Mouse (Mus musculus): ENCODE measurements around the gene Oxsm. TPM values are rescaled to one million over a fixed set of nuclear protein-coding genes. Genes with fewer than 3 reads are reported as not detected.

The Oxsm gene
- 2.0 and 2.2 TPM in 2 replicates for polyA plus RNA-seq (2015; fragmentation: Nextera tagmentation; extraction: Ambion mirVana)

DNA sequence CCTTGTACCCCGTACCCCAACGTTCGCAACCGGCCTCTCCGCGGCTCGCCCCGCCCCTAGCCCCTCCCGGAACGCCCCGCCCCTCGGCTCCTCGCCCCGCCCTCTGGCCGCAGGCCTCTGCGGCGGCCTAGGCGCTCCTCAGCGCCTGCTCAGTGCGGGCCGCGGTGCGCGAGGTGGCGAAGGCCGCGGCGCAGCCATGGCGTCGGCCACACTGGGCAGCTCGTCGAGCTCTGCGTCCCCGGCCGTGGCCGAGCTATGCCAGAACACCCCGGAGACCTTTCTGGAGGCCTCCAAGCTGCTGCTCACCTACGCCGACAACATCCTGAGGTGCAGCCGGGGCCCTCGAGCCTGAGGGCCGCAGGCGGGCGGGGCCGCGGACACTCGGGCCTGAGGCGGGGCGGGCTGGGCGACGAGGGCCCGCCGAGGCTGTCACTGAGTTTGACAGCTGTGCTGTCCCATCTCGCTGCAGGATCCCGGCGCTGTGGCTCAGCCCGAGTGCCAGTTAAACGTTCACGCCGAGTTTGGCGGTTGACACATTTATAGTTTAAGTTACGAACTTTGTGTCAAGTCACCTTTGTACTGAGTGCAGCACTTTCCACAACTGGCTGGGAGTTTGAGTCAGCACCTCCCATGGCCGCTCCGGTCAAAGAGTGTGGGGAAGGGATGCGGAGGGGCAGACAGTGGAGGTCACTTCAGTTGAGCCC, at the start of gene Oxsm, which contains the start of gene Ngly1:
Oxsm (minus strand) TSS at position 638 of the 704 bp plus-strand sequence.
Ngly1 (plus strand) TSS at position 110 of the 704 bp plus-strand sequence.
- Histone ChIP-seq H3K27ac (replicated peaks) (peak within 1 kb of the TSS; percentile 82), H3K9ac (replicated peaks) (peak within 1 kb of the TSS; percentile 86), H3K27me3 (replicated peaks) (no peaks in the 10 kb centered on the region), H3K9me3 (replicated peaks) (no peaks in the 10 kb centered on the region), H3K4me1 (peaks cover 13% of the 10 kb centered on the region), H3K4me3 (replicated peaks) (peak within 1 kb of the TSS; percentile 79), H3K36me3 (no peaks in the 10 kb centered on the region), H3K4me2 (peak within 1 kb of the TSS; percentile 85)
- WGBS = under 1% methylated on average over 60 of the region's 65 CpGs
- peak; percentile 99 for ATAC-seq (ENCODE audit: low FRiP score)

DNA sequence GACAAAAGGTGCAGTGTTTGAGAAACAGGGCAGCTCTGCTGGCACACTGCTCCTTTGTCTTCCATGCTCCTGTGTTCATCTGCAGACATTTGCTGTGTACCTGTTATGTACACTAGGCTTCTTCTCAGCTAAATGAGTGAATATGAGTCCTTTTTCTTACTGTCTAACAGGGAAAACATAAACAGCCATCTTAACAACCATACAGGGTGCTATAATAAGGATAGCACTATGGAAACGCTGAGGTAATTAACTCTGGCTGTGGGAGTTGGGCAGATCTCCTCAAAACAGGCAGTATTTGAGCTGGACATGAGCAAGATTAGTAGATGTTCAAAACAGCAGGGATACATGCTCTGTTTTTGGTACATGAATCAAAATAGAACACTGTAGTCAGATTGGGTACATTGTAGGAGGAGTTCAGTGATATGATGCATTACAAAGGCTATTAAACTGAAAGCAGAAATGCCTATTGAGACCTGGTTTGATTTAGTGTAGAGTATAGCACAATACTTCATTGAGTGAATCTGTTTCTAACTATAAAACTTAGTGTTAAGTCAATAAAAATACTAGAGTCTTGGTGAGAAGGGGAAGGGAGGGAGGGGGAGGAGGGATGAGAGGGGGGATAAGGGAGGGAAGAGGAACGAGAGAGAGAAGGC, 47.3 kb upstream of the Oxsm start:
- H3K4me3 ChIP-seq (replicated peaks) = no peak overlapping the region
- WGBS = 37% methylated on average over 2 of the region's 2 CpGs
- H3K9ac ChIP-seq (replicated peaks) = no peak overlapping the region
- no peak overlapping the region for H3K4me2 ChIP-seq
- H3K27ac ChIP-seq (replicated peaks) = peak overlapping the region; percentile 37; the same call in 1 of the 2 replicates
- no peaks in the 10 kb centered on the region for H3K9me3 ChIP-seq (replicated peaks)
- peak; percentile 74 for ATAC-seq (ENCODE audit: low FRiP score)
- H3K27me3 ChIP-seq (replicated peaks) = no peaks in the 10 kb centered on the region
- H3K4me1 ChIP-seq = peaks cover 7% of the 10 kb centered on the region; the same call in 1 of the 2 replicates
- peaks cover 5% of the 10 kb centered on the region; the same call in 1 of the 2 replicates for H3K36me3 ChIP-seq

DNA sequence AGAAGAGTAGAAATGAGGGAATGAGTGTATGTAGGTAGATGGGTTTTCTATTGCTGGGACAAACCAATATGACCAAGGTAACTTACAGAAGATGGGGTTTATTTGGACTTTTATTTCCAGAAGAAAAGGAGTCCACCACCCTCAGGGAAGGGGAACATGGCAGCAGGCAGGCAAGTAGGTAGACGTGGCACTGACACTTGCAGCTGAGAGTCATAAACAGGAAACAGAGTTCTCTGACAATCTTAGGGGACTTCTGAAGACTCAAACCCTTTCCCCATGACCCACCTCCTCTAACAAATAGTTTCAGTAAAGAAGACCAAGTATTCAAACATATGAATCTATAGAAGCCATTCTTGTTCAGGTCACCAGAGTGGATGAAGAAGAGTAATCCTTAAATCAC, 44.3 kb upstream of the Oxsm start:
- no peak for ATAC-seq (ENCODE audit: low FRiP score)
- Histone ChIP-seq H3K27ac (replicated peaks) (no peak overlapping the region), H3K9ac (replicated peaks) (no peak overlapping the region), H3K27me3 (replicated peaks) (no peaks in the 10 kb centered on the region), H3K4me1 (peaks cover 7% of the 10 kb centered on the region; the same call in 1 of the 2 replicates), H3K4me3 (replicated peaks) (no peak overlapping the region), H3K9me3 (replicated peaks) (no peaks in the 10 kb centered on the region), H3K36me3 (peaks cover 5% of the 10 kb centered on the region; the same call in 1 of the 2 replicates), H3K4me2 (no peak overlapping the region)
- WGBS = 89% methylated on average over 1 of the region's 1 CpGs

DNA sequence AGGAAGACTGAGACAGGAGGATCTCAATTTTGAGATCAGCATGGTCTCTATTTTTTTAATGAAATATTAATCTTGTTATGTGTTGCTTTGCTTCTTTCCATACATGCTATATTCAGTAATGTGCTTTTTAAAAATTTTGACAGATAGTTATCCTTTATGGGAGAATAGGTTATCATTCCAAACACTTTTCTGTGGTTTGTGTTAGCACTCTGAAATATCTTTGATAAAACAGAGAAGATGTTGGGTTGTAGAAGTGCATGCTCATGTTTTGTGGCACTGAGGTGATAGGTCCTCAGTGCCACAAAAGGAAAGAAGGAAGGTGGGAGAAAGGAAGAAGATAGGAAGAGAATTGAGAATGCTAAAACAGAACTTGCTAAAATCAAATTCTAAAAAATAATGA, 43.4 kb upstream of the Oxsm start:
- no peaks in the 10 kb centered on the region for H3K27me3 ChIP-seq (replicated peaks)
- peaks cover 7% of the 10 kb centered on the region; the same call in 1 of the 2 replicates for H3K4me1 ChIP-seq
- ATAC-seq (ENCODE audit: low FRiP score) = no peak
- H3K4me2 ChIP-seq = no peak overlapping the region
- peaks cover 5% of the 10 kb centered on the region; the same call in 1 of the 2 replicates for H3K36me3 ChIP-seq
- H3K4me3 ChIP-seq (replicated peaks) = no peak overlapping the region
- no peaks in the 10 kb centered on the region for H3K9me3 ChIP-seq (replicated peaks)
- H3K27ac ChIP-seq (replicated peaks) = no peak overlapping the region
- H3K9ac ChIP-seq (replicated peaks) = no peak overlapping the region

DNA sequence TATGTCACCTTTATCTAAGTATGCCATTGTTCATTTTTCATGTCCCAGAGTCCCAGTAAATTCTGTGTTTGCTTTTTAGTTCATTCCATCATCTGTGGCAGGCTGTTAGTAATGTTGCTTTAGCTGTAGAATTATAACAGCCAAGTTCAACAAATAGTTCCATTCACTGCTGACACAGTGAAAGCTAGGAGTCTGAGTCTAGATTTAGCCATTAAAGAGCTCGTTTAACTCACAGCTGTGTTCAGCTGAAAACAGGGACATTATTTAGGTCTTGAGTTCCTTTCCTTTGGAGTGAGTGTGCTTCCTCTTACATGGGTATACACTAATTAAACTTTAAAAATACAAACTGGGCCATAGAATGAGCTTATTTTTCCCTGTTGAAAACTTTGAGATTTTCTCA, 42.8 kb upstream of the Oxsm start:
- 21% methylated on average over 1 of the region's 1 CpGs for WGBS
- Histone ChIP-seq H3K27ac (replicated peaks) (0 out of 2 replicates have a peak overlapping the region, but pooled peaks have one; percentile 33), H3K4me2 (no peak overlapping the region), H3K27me3 (replicated peaks) (no peaks in the 10 kb centered on the region), H3K9me3 (replicated peaks) (no peaks in the 10 kb centered on the region), H3K36me3 (peaks cover 5% of the 10 kb centered on the region; the same call in 1 of the 2 replicates), H3K4me1 (peaks cover 6% of the 10 kb centered on the region; the same call in 1 of the 2 replicates), H3K4me3 (replicated peaks) (no peak overlapping the region), H3K9ac (replicated peaks) (no peak overlapping the region)
- ATAC-seq (ENCODE audit: low FRiP score) = no peak

DNA sequence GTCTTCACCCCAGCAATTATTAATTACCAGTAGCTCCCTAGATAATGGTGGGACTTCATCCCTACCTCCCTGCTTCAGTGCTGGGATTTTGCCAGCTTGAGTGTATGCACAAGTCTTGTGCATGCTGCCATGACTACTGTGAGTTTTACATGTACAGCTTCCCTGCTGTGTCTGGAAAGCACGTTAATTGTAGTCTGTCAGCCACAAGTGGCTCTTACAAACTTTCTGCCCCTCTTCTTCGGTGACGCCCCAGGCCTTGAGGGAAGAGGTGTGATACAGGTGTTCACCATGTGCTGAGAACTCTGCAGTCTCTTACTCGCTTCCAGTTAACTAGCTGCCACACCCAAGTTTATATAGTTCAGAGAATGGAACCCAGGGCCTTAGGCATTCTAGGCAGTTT, 34.4 kb upstream of the Oxsm start:
- H3K4me3 ChIP-seq (replicated peaks) = no peak overlapping the region
- no peak overlapping the region for H3K4me2 ChIP-seq
- no peak for ATAC-seq (ENCODE audit: low FRiP score)
- no peaks in the 10 kb centered on the region for H3K9me3 ChIP-seq (replicated peaks)
- WGBS = 85% methylated on average over 4 of the region's 4 CpGs
- no peaks in the 10 kb centered on the region for H3K4me1 ChIP-seq
- peaks cover 6% of the 10 kb centered on the region for H3K36me3 ChIP-seq
- no peak overlapping the region for H3K27ac ChIP-seq (replicated peaks)
- H3K27me3 ChIP-seq (replicated peaks) = no peaks in the 10 kb centered on the region
- no peak overlapping the region for H3K9ac ChIP-seq (replicated peaks)

DNA sequence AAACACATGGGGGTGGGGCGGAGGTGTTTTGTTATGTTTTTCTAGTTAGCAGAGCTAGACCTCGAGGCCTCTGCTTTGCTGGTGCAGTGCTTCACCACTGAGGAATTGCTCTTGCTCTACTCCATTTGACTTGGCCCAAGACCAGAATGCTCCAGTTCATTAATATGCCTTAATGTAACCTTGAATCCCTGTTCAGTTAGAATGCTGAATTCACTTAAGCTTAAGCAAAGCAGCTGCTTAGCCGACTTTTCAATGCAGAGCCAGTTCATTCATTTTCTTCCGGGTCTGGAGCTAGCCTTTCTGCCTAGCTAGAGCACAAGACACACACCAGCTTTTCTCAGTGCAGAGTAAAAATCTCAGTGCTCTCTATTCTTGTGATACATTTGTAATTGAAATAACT, 29.6 kb upstream of the Oxsm start:
- no peak overlapping the region for H3K4me3 ChIP-seq (replicated peaks)
- no peaks in the 10 kb centered on the region for H3K27me3 ChIP-seq (replicated peaks)
- no peaks in the 10 kb centered on the region for H3K9me3 ChIP-seq (replicated peaks)
- 72% methylated on average over 4 of the region's 4 CpGs for WGBS
- no peak overlapping the region for H3K27ac ChIP-seq (replicated peaks)
- H3K4me1 ChIP-seq = no peaks in the 10 kb centered on the region
- H3K4me2 ChIP-seq = no peak overlapping the region
- H3K36me3 ChIP-seq = peaks cover 6% of the 10 kb centered on the region
- H3K9ac ChIP-seq (replicated peaks) = no peak overlapping the region
- ATAC-seq (ENCODE audit: low FRiP score) = no peak

DNA sequence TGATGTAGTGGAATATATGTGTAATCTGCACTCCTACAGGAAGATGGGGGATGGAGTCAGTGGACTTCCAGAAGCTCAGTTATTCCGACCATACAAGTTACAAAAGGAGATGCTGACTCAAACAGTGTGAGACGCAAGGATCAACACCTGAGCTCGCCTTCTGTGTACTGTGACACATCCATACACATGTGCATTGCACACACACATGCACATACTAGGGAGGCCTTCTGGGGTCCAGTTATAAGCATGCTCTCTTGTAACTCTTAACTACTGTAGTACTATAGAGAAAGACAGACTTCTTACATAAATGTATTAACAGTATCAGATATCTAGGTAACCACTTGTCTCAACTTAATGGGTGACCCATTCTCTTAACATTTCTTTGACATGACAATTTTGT, 24.1 kb upstream of the Oxsm start:
- no peak for ATAC-seq (ENCODE audit: low FRiP score)

DNA sequence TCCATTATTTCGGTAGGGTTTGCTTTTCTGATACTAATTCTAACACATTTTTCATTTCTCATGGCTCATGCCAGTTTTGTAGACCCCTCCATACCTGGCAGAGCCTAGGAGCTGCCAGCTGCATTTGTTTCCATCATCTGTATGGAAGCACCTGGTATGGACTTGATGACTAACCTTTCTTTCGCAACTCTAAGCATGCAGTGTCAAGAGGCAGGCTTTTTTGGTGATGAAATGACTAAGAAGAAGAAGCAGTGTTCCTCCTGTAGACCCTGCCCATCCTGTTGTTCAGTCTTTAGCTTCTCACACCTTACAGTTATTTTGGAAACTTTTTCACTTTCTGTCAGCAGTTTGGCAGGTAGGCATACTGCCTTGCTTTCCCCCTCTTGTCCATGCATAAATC, 20.2 kb upstream of the Oxsm start:
- H3K4me2 ChIP-seq = no peak overlapping the region
- ATAC-seq (ENCODE audit: low FRiP score) = no peak
- 95% methylated on average over 2 of the region's 2 CpGs for WGBS

More for the DNA sequence above, 24.1 kb upstream of the Oxsm start:
- Histone ChIP-seq H3K4me2 (no peak overlapping the region), H3K27me3 (replicated peaks) (no peaks in the 10 kb centered on the region), H3K9me3 (replicated peaks) (no peaks in the 10 kb centered on the region), H3K9ac (replicated peaks) (no peak overlapping the region), H3K4me3 (replicated peaks) (no peak overlapping the region), H3K27ac (replicated peaks) (no peak overlapping the region), H3K4me1 (no peaks in the 10 kb centered on the region), H3K36me3 (no peaks in the 10 kb centered on the region)
- 90% methylated on average over 3 of the region's 3 CpGs for WGBS

DNA sequence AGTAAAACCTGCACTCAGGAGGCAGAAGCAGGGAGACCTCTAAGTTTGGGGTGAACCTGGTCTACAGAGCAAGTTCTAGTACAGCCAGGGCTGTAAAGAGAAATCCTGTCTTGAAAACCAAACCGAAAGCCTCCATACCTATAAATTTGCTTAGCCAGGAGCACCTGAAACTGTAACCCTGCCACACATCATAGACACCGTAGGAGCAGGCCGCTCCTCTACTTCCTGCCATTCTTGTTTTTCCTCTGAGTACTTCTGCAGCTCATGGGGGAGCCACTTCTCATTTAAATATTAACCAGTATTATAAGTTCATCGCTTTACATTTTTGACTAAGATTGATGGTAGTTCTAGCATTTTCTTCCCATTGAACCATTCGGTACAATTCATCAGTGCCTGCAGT, 17.4 kb upstream of the Oxsm start:
- H3K36me3 ChIP-seq = peaks cover 1% of the 10 kb centered on the region; the same call in 1 of the 2 replicates
- WGBS = 92% methylated on average over 5 of the region's 5 CpGs
- H3K9me3 ChIP-seq (replicated peaks) = no peaks in the 10 kb centered on the region
- no peak overlapping the region for H3K4me2 ChIP-seq
- H3K4me3 ChIP-seq (replicated peaks) = no peak overlapping the region
- no peak overlapping the region for H3K9ac ChIP-seq (replicated peaks)
- no peak for ATAC-seq (ENCODE audit: low FRiP score)
- H3K4me1 ChIP-seq = no peaks in the 10 kb centered on the region
- H3K27me3 ChIP-seq (replicated peaks) = no peaks in the 10 kb centered on the region
- no peak overlapping the region for H3K27ac ChIP-seq (replicated peaks)

More for the DNA sequence above, 20.2 kb upstream of the Oxsm start:
- H3K4me1 ChIP-seq = no peaks in the 10 kb centered on the region
- no peak overlapping the region for H3K9ac ChIP-seq (replicated peaks)
- no peak overlapping the region for H3K4me3 ChIP-seq (replicated peaks)
- H3K36me3 ChIP-seq = no peaks in the 10 kb centered on the region
- no peaks in the 10 kb centered on the region for H3K27me3 ChIP-seq (replicated peaks)
- no peak overlapping the region for H3K27ac ChIP-seq (replicated peaks)
- H3K9me3 ChIP-seq (replicated peaks) = no peaks in the 10 kb centered on the region

DNA sequence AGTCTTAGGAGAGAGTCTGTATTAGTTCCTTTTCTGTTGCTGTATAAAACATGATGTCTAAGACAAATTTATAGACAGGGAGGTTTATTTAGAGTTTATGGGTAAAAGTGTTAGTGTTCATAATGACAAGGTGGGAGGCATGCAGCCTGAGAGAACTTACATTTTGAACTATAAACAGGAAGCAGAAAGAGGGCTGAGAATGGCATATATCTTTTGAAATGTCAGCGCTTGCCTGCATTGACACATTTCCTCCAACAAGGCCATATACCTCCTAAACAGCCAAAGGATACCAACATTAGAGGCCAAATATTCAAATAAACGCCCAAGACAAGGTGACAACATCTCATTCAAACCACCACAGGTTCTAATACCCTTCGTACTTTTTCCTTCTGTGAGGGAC, 12.3 kb upstream of the Oxsm start:
- Histone ChIP-seq H3K4me1 (no peaks in the 10 kb centered on the region), H3K9me3 (replicated peaks) (no peaks in the 10 kb centered on the region), H3K4me3 (replicated peaks) (no peak overlapping the region), H3K27me3 (replicated peaks) (no peaks in the 10 kb centered on the region), H3K36me3 (peaks cover 14% of the 10 kb centered on the region), H3K9ac (replicated peaks) (no peak overlapping the region), H3K27ac (replicated peaks) (no peak overlapping the region), H3K4me2 (no peak overlapping the region)
- WGBS = 85% methylated on average over 3 of the region's 3 CpGs
- ATAC-seq (ENCODE audit: low FRiP score) = no peak

DNA sequence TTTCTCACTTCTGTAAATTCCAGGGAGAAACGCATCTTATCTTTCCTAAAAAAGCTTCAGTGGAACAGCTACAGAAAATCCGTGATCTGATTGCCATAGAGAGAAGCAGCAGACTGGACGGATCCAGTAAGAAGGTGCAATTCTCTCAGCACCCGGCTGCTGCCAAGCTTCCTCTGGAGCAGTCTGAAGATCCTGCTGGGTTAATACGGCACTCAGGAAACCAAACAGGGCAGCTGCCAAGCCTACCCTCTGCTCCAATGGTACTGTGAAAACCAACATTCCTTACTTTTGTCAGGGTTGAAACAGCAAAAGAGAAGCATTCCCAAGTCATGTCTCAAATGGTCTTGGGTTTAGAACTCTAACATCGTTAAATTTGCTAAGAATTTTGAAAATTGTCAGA, 10.9 kb upstream of the Oxsm start:
- peaks cover 22% of the 10 kb centered on the region for H3K36me3 ChIP-seq
- H3K9me3 ChIP-seq (replicated peaks) = no peaks in the 10 kb centered on the region
- no peak for ATAC-seq (ENCODE audit: low FRiP score)
- H3K4me1 ChIP-seq = no peaks in the 10 kb centered on the region
- H3K27me3 ChIP-seq (replicated peaks) = no peaks in the 10 kb centered on the region
- no peak overlapping the region for H3K27ac ChIP-seq (replicated peaks)
- no peak overlapping the region for H3K4me3 ChIP-seq (replicated peaks)
- 69% methylated on average over 6 of the region's 6 CpGs for WGBS
- no peak overlapping the region for H3K9ac ChIP-seq (replicated peaks)
- H3K4me2 ChIP-seq = no peak overlapping the region
